Mouse (Mus musculus) heart, adult 2 months (tissue): Measurements from ENCODE around the gene Strn.

Experiments used
- CTCF ChIP-seq: fragments of 200-600 bp; IDR thresholded peaks from 2 replicates; pipeline ENCODE4 v1.8.1; 2022; ENCODE audit warnings: antibody characterized with exemption, mild to moderate bottlenecking, moderate library complexity
- EP300 ChIP-seq: fragments of 200-500 bp; IDR thresholded peaks from 2 replicates; pipeline ENCODE4 v1.6.1; 2011; ENCODE audit warnings: low read depth, low read length, control low read depth; ENCODE audit not compliant: insufficient read depth
- POLR2A ChIP-seq: fragments of 200-500 bp; IDR thresholded peaks from 2 replicates; pipeline ENCODE4 v1.6.1; 2011; ENCODE audit warnings: mild to moderate bottlenecking, low read depth, low read length, control low read depth; ENCODE audit not compliant: insufficient read depth

DNA sequence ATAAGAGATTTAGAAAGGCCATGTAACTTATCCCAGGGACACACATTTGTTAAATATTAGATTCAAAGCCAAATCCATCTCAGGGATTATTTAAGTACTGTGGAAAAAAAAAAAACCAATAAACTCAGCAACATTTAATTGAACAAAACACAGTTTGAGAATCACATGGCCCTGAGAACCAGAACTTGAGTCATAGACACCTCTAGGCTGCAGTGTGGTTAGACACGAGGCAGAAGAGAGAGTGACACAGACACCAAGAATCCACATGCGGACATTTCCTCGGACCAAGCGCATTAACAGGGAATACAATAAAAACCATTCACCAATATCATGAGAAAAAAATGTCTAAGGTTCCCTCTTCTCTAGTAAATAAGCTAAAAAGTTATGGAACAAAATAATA lies 94.7 kb downstream of the Strn start:
- TF ChIP-seq POLR2A = no peak
- TF ChIP-seq CTCF = no peak
- TF ChIP-seq EP300 = no peak
